Mouse (Mus musculus): Measurements from ENCODE around the gene Zc3h12d. TPM values are rescaled to one million over a fixed set of nuclear protein-coding genes. Genes with fewer than 3 reads are reported as not detected.

The Zc3h12d gene
- polyA plus RNA-seq, 1 experiment from 2014 or later = 0.14 TPM

- H3K4me3 ChIP-seq (ENCODE audit: control insufficient read depth in 1 of 2, insufficient read depth in 1 of 2, low read depth in 1 of 2, low read length in 2 of 2) = no peak overlapping the region
- WGBS = 83% methylated on average over 4 of the region's 4 CpGs
- no peaks in the 10 kb centered on the region for H3K9me3 ChIP-seq (ENCODE audit: control insufficient read depth, low read length)
- no peaks in the 10 kb centered on the region for H3K36me3 ChIP-seq (ENCODE audit: control insufficient read depth, insufficient read depth, low read length)
- H3K9ac ChIP-seq (ENCODE audit: low read length) = no peak overlapping the region
- H3K4me2 ChIP-seq (ENCODE audit: low read length) = no peak overlapping the region
- no peak overlapping the region for H3K27ac ChIP-seq (replicated peaks in 1 of 2; ENCODE audit: control insufficient read depth in 1 of 2, insufficient read depth in 1 of 2, low read depth in 2 of 2, low read length in 2 of 2)
- no peak for ATAC-seq (ENCODE audit: insufficient number of reproducible peaks, insufficient read depth, low FRiP score, low read depth)
- H3K27me3 ChIP-seq (ENCODE audit: control insufficient read depth, insufficient read depth, low read length) = 0 out of 2 replicates have a peak, but pooled peaks cover 3% of the 10 kb centered on the region
- peaks cover 9 to 12% of the 10 kb centered on the region in 2 experiments for H3K4me1 ChIP-seq (ENCODE audit: control insufficient read depth in 2 of 2, insufficient read depth in 2 of 2, low read length in 2 of 2)
Observed at GRCm38 (mm10) chr10:7845991-7846390, 13.7 kb downstream of the Zc3h12d start.

GRCm38 (mm10) chr10:7847166-7847605, 14.9 kb downstream of the Zc3h12d start:
- H3K27me3 ChIP-seq (ENCODE audit: control insufficient read depth, insufficient read depth, low read length) = 0 out of 2 replicates have a peak, but pooled peaks cover 3% of the 10 kb centered on the region
- H3K36me3 ChIP-seq (ENCODE audit: control insufficient read depth, insufficient read depth, low read length) = no peaks in the 10 kb centered on the region
- H3K4me3 ChIP-seq (ENCODE audit: control insufficient read depth in 1 of 2, insufficient read depth in 1 of 2, low read depth in 1 of 2, low read length in 2 of 2) = no peak overlapping the region
- no peak overlapping the region for H3K9ac ChIP-seq (ENCODE audit: low read length)
- no peak for ATAC-seq (ENCODE audit: insufficient number of reproducible peaks, insufficient read depth, low FRiP score, low read depth)
- WGBS = 74% methylated on average over 2 of the region's 2 CpGs
- no peaks in the 10 kb centered on the region for H3K9me3 ChIP-seq (ENCODE audit: control insufficient read depth, low read length)
- no peak overlapping the region for H3K27ac ChIP-seq (replicated peaks in 1 of 2; ENCODE audit: control insufficient read depth in 1 of 2, insufficient read depth in 1 of 2, low read depth in 2 of 2, low read length in 2 of 2)
- H3K4me1 ChIP-seq (ENCODE audit: control insufficient read depth in 2 of 2, insufficient read depth in 2 of 2, low read length in 2 of 2) = peaks cover 1% of the 10 kb centered on the region in 2 experiments; a peak in 3 of 4 replicates
- H3K4me2 ChIP-seq (ENCODE audit: low read length) = no peak overlapping the region

- no peak overlapping the region for H3K4me3 ChIP-seq (ENCODE audit: control insufficient read depth in 1 of 2, insufficient read depth in 1 of 2, low read depth in 1 of 2, low read length in 2 of 2)
- 62% methylated on average over 3 of the region's 3 CpGs for WGBS
- H3K36me3 ChIP-seq (ENCODE audit: control insufficient read depth, insufficient read depth, low read length) = no peaks in the 10 kb centered on the region
- no peaks in the 10 kb centered on the region for H3K4me1 ChIP-seq (ENCODE audit: control insufficient read depth in 2 of 2, insufficient read depth in 2 of 2, low read length in 2 of 2)
- no peak overlapping the region for H3K27ac ChIP-seq (replicated peaks in 1 of 2; ENCODE audit: control insufficient read depth in 1 of 2, insufficient read depth in 1 of 2, low read depth in 2 of 2, low read length in 2 of 2)
- no peaks in the 10 kb centered on the region for H3K9me3 ChIP-seq (ENCODE audit: control insufficient read depth, low read length)
- no peak overlapping the region for H3K4me2 ChIP-seq (ENCODE audit: low read length)
- no peaks in the 10 kb centered on the region for H3K27me3 ChIP-seq (ENCODE audit: control insufficient read depth, insufficient read depth, low read length)
- H3K9ac ChIP-seq (ENCODE audit: low read length) = no peak overlapping the region
- ATAC-seq (ENCODE audit: insufficient number of reproducible peaks, insufficient read depth, low FRiP score, low read depth) = no peak
Observed at GRCm38 (mm10) chr10:7851891-7852290, 19.6 kb downstream of the Zc3h12d start.

- H3K9me3 ChIP-seq (ENCODE audit: control insufficient read depth, low read length) = no peaks in the 10 kb centered on the region
- no peaks in the 10 kb centered on the region for H3K4me1 ChIP-seq (ENCODE audit: control insufficient read depth in 2 of 2, insufficient read depth in 2 of 2, low read length in 2 of 2)
- no peaks in the 10 kb centered on the region for H3K27me3 ChIP-seq (ENCODE audit: control insufficient read depth, insufficient read depth, low read length)
- no peak overlapping the region for H3K4me2 ChIP-seq (ENCODE audit: low read length)
- no peak overlapping the region for H3K27ac ChIP-seq (replicated peaks in 1 of 2; ENCODE audit: control insufficient read depth in 1 of 2, insufficient read depth in 1 of 2, low read depth in 2 of 2, low read length in 2 of 2)
- H3K9ac ChIP-seq (ENCODE audit: low read length) = no peak overlapping the region
- no peak for ATAC-seq (ENCODE audit: insufficient number of reproducible peaks, insufficient read depth, low FRiP score, low read depth)
- H3K36me3 ChIP-seq (ENCODE audit: control insufficient read depth, insufficient read depth, low read length) = no peaks in the 10 kb centered on the region
- no peak overlapping the region for H3K4me3 ChIP-seq (ENCODE audit: control insufficient read depth in 1 of 2, insufficient read depth in 1 of 2, low read depth in 1 of 2, low read length in 2 of 2)
- WGBS = 78% methylated on average over 7 of the region's 7 CpGs
Observed at GRCm38 (mm10) chr10:7860494-7860893, 28.2 kb downstream of the Zc3h12d start.

GRCm38 (mm10) chr10:7861259-7861936, 29.1 kb downstream of the Zc3h12d start:
- no peaks in the 10 kb centered on the region for H3K4me1 ChIP-seq (ENCODE audit: control insufficient read depth in 2 of 2, insufficient read depth in 2 of 2, low read length in 2 of 2)
- WGBS = 80% methylated on average over 14 of the region's 14 CpGs
- ATAC-seq (ENCODE audit: insufficient number of reproducible peaks, insufficient read depth, low FRiP score, low read depth) = no peak
- H3K27ac ChIP-seq (replicated peaks in 1 of 2; ENCODE audit: control insufficient read depth in 1 of 2, insufficient read depth in 1 of 2, low read depth in 2 of 2, low read length in 2 of 2) = no peak overlapping the region
- no peaks in the 10 kb centered on the region for H3K9me3 ChIP-seq (ENCODE audit: control insufficient read depth, low read length)
- peaks cover under 1% of the 10 kb centered on the region; the same call in 1 of the 2 replicates for H3K27me3 ChIP-seq (ENCODE audit: control insufficient read depth, insufficient read depth, low read length)
- H3K36me3 ChIP-seq (ENCODE audit: control insufficient read depth, insufficient read depth, low read length) = no peaks in the 10 kb centered on the region
- H3K4me2 ChIP-seq (ENCODE audit: low read length) = no peak overlapping the region
- H3K9ac ChIP-seq (ENCODE audit: low read length) = no peak overlapping the region
- H3K4me3 ChIP-seq (ENCODE audit: control insufficient read depth in 1 of 2, insufficient read depth in 1 of 2, low read depth in 1 of 2, low read length in 2 of 2) = no peak overlapping the region

GRCm38 (mm10) chr10:7861937-7862657, 29.8 kb downstream of the Zc3h12d start:
- no peak for ATAC-seq (ENCODE audit: insufficient number of reproducible peaks, insufficient read depth, low FRiP score, low read depth)
- H3K9ac ChIP-seq (ENCODE audit: low read length) = no peak overlapping the region
- WGBS = 87% methylated on average over 25 of the region's 25 CpGs
- H3K27ac ChIP-seq (replicated peaks in 1 of 2; ENCODE audit: control insufficient read depth in 1 of 2, insufficient read depth in 1 of 2, low read depth in 2 of 2, low read length in 2 of 2) = no peak overlapping the region
- no peaks in the 10 kb centered on the region for H3K9me3 ChIP-seq (ENCODE audit: control insufficient read depth, low read length)
- peaks cover 2 to 3% of the 10 kb centered on the region in 2 experiments; a peak in 3 of 4 replicates for H3K4me1 ChIP-seq (ENCODE audit: control insufficient read depth in 2 of 2, insufficient read depth in 2 of 2, low read length in 2 of 2)
- H3K36me3 ChIP-seq (ENCODE audit: control insufficient read depth, insufficient read depth, low read length) = no peaks in the 10 kb centered on the region
- H3K27me3 ChIP-seq (ENCODE audit: control insufficient read depth, insufficient read depth, low read length) = peaks cover 8% of the 10 kb centered on the region
- H3K4me2 ChIP-seq (ENCODE audit: low read length) = no peak overlapping the region
- no peak overlapping the region for H3K4me3 ChIP-seq (ENCODE audit: control insufficient read depth in 1 of 2, insufficient read depth in 1 of 2, low read depth in 1 of 2, low read length in 2 of 2)

GRCm38 (mm10) chr10:7863411-7863810, 31.1 kb downstream of the Zc3h12d start:
- Histone ChIP-seq H3K9me3 (ENCODE audit: control insufficient read depth, low read length) (no peaks in the 10 kb centered on the region), H3K27ac (replicated peaks in 1 of 2; ENCODE audit: control insufficient read depth in 1 of 2, insufficient read depth in 1 of 2, low read depth in 2 of 2, low read length in 2 of 2) (no peak overlapping the region), H3K4me1 (ENCODE audit: control insufficient read depth in 2 of 2, insufficient read depth in 2 of 2, low read length in 2 of 2) (peaks cover 4% of the 10 kb centered on the region in 2 experiments; a peak in 3 of 4 replicates), H3K27me3 (ENCODE audit: control insufficient read depth, insufficient read depth, low read length) (peaks cover 8% of the 10 kb centered on the region), H3K9ac (ENCODE audit: low read length) (no peak overlapping the region), H3K36me3 (ENCODE audit: control insufficient read depth, insufficient read depth, low read length) (no peaks in the 10 kb centered on the region), H3K4me3 (ENCODE audit: control insufficient read depth in 1 of 2, insufficient read depth in 1 of 2, low read depth in 1 of 2, low read length in 2 of 2) (no peak overlapping the region), H3K4me2 (ENCODE audit: low read length) (no peak overlapping the region)
- WGBS = 90% methylated on average over 6 of the region's 6 CpGs
- no peak for ATAC-seq (ENCODE audit: insufficient number of reproducible peaks, insufficient read depth, low FRiP score, low read depth)
